Mouse (Mus musculus) frontal cortex, adult 2 months (tissue): Measurements from ENCODE around the gene Exo1. TPM values are rescaled to one million over a fixed set of nuclear protein-coding genes. Genes with fewer than 3 reads are reported as not detected.

Experiments used
- DNase-seq, 2 experiments: peaks; one replicate each; pipeline ENCODE4 v3.0.0; 2022; ENCODE audit warnings: low spot score in 1 of 2; ENCODE audit errors: extremely low spot score in 1 of 2
- polyA plus RNA-seq: library from polyadenylated mRNA; depleted of rRNA; stranded (reverse); fragments of >200 nt; gene quantifications from 2 replicates; pipeline ENCODE4 v1.2.3, GENCODE M21; 2012; rRNA removed

Gene Exo1
- 0.36 and 0.62 TPM in 2 replicates for polyA plus RNA-seq

DNA sequence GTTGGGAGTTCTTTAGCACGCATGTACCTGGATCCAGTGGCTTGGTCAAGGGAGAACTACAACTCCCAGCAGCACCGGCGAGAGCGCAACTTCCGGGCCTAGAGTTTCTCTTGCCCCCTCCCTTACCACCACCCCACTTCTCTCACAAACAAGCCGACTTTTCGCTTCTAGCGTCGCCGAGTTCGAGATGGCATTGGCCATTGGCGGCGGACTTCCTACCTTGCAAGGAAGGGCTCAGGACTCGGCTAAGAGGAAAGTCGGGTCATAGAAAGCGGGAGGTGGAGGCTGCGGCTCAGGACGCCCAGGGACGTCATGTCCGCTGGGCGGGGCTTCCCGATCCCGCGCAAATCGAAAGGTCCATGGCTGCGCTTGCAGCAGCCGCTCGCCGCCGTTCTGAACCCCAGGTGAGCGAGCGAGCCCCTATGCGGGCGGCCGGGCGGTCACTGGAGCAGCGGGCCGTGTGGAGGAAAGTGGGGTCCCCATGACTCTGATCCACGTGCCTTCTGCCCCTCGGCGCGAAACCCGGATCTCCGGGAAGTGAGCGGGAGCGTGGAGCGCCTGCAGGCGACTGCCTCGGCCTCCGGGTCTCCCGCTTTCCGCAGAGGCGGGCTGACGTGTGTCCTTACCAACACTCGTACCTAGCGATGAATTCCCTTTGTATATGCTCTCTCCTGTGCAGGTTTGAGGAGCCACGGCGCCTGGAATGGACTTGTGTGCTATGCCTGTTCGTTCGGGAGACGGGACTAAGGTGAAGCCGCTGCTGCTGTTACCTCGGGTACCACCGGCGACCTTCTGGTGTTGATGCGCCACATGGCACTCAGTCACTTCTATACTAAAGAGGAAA, at the start of gene Exo1:
TSS of gene Exo1 (plus strand) at position 129 of the 844 bp plus-strand sequence.
- DNase-seq: peak; percentile 71 to 86

DNA sequence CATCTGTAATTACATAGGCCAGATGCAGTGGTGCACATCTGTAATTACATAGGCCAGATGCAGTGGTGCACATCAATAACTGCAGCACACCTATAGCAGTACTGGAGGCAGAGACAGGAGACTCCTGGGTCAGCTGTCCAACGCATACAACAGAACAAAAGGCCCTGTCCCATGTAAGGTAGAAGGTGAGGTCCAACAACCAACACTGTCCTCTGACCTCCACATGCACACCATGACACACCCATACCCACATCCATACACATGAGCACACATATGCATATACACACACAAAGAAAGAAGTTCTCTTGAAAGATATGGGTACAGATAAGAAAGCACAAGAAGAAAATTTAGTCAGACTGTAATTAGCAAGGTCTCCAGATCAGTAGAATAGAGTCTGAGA, 24.9 kb upstream of the Exo1 start:
- no peak for DNase-seq

DNA sequence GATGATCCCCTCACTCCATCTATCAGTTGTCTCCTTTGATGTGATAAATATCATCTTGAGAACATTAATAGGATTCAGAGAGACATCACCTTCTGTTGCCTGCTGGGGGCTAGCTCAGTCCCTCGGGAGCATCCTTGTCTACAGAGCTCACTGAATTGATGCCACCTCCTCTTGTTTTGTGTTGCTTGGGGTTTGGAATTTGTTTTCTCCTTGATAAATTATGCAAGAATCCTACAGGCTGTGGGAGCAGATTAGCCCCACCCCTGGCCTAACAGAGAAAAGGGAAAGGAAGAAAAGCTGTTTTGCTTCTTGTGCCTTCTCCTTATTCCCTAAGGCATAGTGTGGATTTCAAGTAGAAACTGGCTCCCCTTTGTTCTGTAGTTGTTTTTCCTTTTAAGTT, 13.3 kb upstream of the Exo1 start:
- no peak for DNase-seq

GRCm38 (mm10) chr1:175867558-175867957, 12.8 kb upstream of the Exo1 start:
- DNase-seq: peak in 1 of 2 experiments; percentile 46

- peak in 1 of 2 experiments; percentile 40 for DNase-seq
Measured at GRCm38 (mm10) chr1:175870716-175871115, 9.7 kb upstream of the Exo1 start.

GRCm38 (mm10) chr1:175872028-175872816, 8.2 kb upstream of the Exo1 start:
- no peak for DNase-seq

DNA sequence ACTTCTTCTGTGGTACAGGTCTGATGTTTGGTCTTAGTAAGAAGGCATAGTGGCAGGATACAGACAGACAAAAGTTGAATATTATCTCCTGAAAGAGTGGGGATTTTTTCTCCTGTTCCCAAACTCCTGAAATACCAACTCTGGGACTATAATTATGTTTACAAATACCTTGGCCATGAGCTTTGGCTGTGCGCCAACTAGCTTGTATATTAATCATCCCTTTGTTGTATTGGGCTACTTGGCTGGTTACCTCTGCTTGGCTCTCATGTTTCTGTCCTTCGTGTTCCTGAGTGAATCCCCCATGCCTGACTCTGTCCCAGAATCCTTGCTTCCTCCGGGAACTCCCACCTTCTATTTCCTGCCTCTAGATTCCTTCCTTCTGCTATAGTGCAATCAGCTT, 3.0 kb downstream of the Exo1 start:
- no peak for DNase-seq

GRCm38 (mm10) chr1:175893263-175893662, 12.9 kb downstream of the Exo1 start:
- no peak for DNase-seq

GRCm38 (mm10) chr1:175893726-175894125, 13.3 kb downstream of the Exo1 start:
- no peak for DNase-seq

DNA sequence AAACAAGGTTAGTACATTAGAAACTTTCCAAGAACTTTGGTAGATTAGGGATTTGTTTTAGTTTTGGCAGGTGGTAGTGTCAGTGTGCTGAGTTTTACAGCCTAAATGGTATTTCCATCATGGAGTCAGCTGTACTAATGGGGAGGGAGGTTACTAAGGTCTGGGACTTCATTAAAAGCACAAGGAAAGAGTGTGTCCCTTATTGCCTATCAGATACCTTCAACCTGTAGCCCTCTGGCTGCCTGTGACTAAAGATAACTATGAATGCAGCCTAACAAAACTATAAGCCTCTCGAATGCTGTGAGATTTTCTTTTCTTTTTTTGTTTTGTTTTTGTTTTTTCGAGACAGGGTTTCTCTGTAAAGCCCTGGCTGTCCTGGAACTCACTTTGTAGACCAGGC, 30.8 kb downstream of the Exo1 start:
- no peak for DNase-seq

- no peak for DNase-seq
Measured at GRCm38 (mm10) chr1:175912038-175912437, 31.7 kb downstream of the Exo1 start.

- no peak for DNase-seq
Measured at GRCm38 (mm10) chr1:175913728-175914303, 33.4 kb downstream of the Exo1 start.

DNA sequence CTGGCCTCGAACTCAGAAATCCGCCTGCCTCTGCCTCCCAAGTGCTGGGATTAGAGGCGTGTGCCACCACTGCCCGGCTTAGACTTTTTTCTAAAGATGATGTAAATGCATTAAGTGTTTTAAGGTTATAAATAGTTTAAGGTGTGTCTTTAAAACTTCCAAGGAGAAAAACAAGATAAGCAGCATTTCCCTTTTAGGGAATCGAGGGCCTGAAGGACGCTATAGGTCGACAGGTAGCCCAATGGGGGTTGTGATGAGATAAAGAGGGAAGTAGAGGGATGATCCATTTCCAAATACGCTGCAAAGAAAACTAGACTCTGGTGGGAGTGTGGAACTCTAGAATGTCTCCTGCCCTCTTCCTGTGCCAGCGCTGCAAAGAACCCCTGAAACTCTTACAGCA, 39.6 kb downstream of the Exo1 start, which contains the start of gene Gm38100:
TSS of gene Gm38100 (plus strand) at position 301 of the 400 bp plus-strand sequence.
- DNase-seq: no peak

GRCm38 (mm10) chr1:175921091-175921490, 40.7 kb downstream of the Exo1 start:
- no peak for DNase-seq

- peak; percentile 64 to 96 for DNase-seq
Measured at GRCm38 (mm10) chr1:175923848-175924787, 43.7 kb downstream of the Exo1 start.

- DNase-seq: no peak
Measured at GRCm38 (mm10) chr1:175931391-175931790, 51.0 kb downstream of the Exo1 start.

GRCm38 (mm10) chr1:175936282-175936737, 55.9 kb downstream of the Exo1 start:
- peak; percentile 61 to 96 for DNase-seq

GRCm38 (mm10) chr1:175938731-175939130, 58.4 kb downstream of the Exo1 start:
- DNase-seq: no peak

DNA sequence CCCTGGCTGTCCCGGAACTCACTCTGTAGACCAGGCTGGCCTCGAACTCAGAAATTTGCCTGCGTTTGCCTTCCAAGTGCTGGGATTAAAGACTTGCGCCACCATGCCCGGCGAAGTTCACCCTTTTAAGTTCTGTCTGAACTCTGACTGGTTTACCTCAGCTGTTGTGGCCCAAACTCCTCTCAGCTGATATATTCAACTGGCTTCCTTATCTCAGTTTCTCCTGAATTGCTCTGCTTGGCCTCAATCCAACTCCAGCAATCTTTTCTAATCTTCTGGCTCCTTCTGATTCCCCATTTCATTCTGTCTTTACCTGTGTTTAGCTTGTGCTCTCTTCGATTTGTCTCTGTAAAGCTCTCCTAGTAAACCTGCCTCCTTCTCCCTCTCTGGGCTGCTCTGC, 62.8 kb downstream of the Exo1 start:
- no peak for DNase-seq

DNA sequence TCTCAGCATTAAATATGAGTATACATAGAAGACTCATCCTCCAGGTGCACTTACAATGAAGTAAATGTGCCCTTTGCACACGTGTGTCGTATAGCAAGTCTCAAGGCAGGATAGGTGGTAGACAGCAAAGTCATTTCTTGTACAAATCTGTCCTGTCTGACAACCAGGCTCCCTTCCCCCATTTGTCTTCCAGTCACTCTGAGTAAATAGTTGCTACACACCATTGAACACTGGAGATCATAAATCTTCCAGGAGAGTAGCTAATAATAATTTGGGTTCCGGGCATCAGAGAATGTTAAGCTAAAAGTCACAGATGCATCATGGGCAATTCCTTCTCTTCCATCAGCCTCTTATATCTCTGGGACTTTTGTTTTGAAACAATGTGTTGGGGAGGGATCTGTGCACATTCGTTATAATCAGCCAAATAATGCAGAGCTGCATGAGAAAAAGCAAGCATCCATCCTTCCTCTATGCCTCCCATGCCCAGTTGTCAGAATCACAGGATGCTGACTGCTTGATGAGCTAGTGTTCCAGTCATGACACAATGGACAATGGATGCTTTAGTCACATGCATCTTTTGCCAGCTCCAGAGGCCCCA, 66.4 kb downstream of the Exo1 start:
- no peak for DNase-seq
